Mouse (Mus musculus): ENCODE measurements around the gene Creb5. TPM values are rescaled to one million over a fixed set of nuclear protein-coding genes. Genes with fewer than 3 reads are reported as not detected.

The Creb5 gene
- polyA plus RNA-seq, 1 experiment from 2014 or later, result 14.7 TPM

- Histone ChIP-seq H3K4me1 (peaks cover 14% of the 10 kb centered on the region), H3K9me3 (no peaks in the 10 kb centered on the region), H3K36me3 (no peaks in the 10 kb centered on the region), H3K4me3 (no peak overlapping the region), H3K4me2 (replicated peaks) (no peak overlapping the region), H3K9ac (no peak overlapping the region), H3K27me3 (replicated peaks) (no peaks in the 10 kb centered on the region), H3K27ac (no peak overlapping the region)
- 88% methylated on average over 5 of the region's 5 CpGs for WGBS
- no peak for ATAC-seq (ENCODE audit: low FRiP score, low read depth)
These were observed 254.7 kb downstream of the Creb5 start for GRCm38 (mm10) chr6:53541798-53542197.

GRCm38 (mm10) chr6:53545483-53545900 is 258.4 kb downstream of the Creb5 start:
- H3K36me3 ChIP-seq, result no peaks in the 10 kb centered on the region
- no peak overlapping the region for H3K4me3 ChIP-seq
- peak; percentile 78; the same call in 1 of the 2 replicates for ATAC-seq (ENCODE audit: low FRiP score, low read depth)
- peaks cover 23% of the 10 kb centered on the region for H3K4me1 ChIP-seq
- 0 out of 2 replicates have a peak overlapping the region, but pooled peaks have one; percentile 7 for H3K27ac ChIP-seq
- H3K9ac ChIP-seq, result no peak overlapping the region
- H3K27me3 ChIP-seq (replicated peaks), result no peaks in the 10 kb centered on the region
- H3K4me2 ChIP-seq (replicated peaks), result no peak overlapping the region
- H3K9me3 ChIP-seq, result no peaks in the 10 kb centered on the region
- WGBS, result 14% methylated on average over 2 of the region's 2 CpGs

- no peaks in the 10 kb centered on the region for H3K36me3 ChIP-seq
- ATAC-seq (ENCODE audit: low FRiP score, low read depth), result peak; percentile 48; the same call in 1 of the 2 replicates
- no peaks in the 10 kb centered on the region for H3K27me3 ChIP-seq (replicated peaks)
- no peak overlapping the region for H3K4me2 ChIP-seq (replicated peaks)
- H3K4me3 ChIP-seq, result no peak overlapping the region
- no peak overlapping the region; the same call in 1 of the 2 replicates for H3K27ac ChIP-seq
- H3K9ac ChIP-seq, result no peak overlapping the region
- 22% methylated on average over 5 of the region's 5 CpGs for WGBS
- H3K4me1 ChIP-seq, result peaks cover 23% of the 10 kb centered on the region
- no peaks in the 10 kb centered on the region for H3K9me3 ChIP-seq
These were observed 258.9 kb downstream of the Creb5 start for GRCm38 (mm10) chr6:53545989-53546388.

- no peaks in the 10 kb centered on the region for H3K27me3 ChIP-seq (replicated peaks)
- no peak overlapping the region for H3K9ac ChIP-seq
- ATAC-seq (ENCODE audit: low FRiP score, low read depth), result no peak
- no peak overlapping the region for H3K27ac ChIP-seq
- WGBS, result 78% methylated on average over 6 of the region's 6 CpGs
- no peak overlapping the region for H3K4me3 ChIP-seq
- no peaks in the 10 kb centered on the region for H3K36me3 ChIP-seq
- no peaks in the 10 kb centered on the region for H3K9me3 ChIP-seq
- H3K4me2 ChIP-seq (replicated peaks), result no peak overlapping the region
- H3K4me1 ChIP-seq, result peaks cover 23% of the 10 kb centered on the region
These were observed 261.2 kb downstream of the Creb5 start for GRCm38 (mm10) chr6:53548236-53548635.

- Histone ChIP-seq H3K27ac (no peak overlapping the region), H3K9me3 (no peaks in the 10 kb centered on the region), H3K36me3 (no peaks in the 10 kb centered on the region), H3K27me3 (replicated peaks) (no peaks in the 10 kb centered on the region), H3K9ac (no peak overlapping the region), H3K4me3 (no peak overlapping the region), H3K4me1 (peaks cover 23% of the 10 kb centered on the region), H3K4me2 (replicated peaks) (no peak overlapping the region)
- ATAC-seq (ENCODE audit: low FRiP score, low read depth), result no peak
- WGBS, result 41% methylated on average over 6 of the region's 6 CpGs
These were observed 262.3 kb downstream of the Creb5 start for GRCm38 (mm10) chr6:53549409-53549808.

GRCm38 (mm10) chr6:53556050-53556449 is 269.0 kb downstream of the Creb5 start:
- Histone ChIP-seq H3K36me3 (no peaks in the 10 kb centered on the region), H3K9me3 (no peaks in the 10 kb centered on the region), H3K4me2 (replicated peaks) (no peak overlapping the region), H3K27me3 (replicated peaks) (no peaks in the 10 kb centered on the region), H3K4me1 (no peaks in the 10 kb centered on the region), H3K27ac (no peak overlapping the region), H3K4me3 (no peak overlapping the region), H3K9ac (no peak overlapping the region)
- no peak for ATAC-seq (ENCODE audit: low FRiP score, low read depth)
- 51% methylated on average over 6 of the region's 6 CpGs for WGBS

DNA sequence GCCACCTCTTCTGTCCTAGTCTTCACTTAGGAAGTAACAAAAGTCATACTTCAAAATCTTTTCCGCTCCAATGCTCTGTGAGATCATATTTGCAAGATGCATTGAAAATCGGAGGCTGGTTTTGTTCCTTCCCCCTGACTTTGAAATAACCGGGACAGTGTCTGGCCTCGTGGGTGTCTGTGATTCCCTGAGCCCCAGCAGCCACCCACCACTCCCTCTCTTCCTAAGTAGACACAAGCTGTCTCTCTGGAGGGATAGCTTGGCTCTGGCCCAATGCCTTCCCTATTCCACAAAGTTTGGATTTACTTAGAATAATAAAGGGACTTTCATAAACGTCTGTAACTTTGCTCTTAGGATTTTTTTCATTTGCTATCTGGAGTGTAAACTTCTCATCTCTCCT is 273.9 kb downstream of the Creb5 start:
- no peak overlapping the region for H3K27ac ChIP-seq
- no peaks in the 10 kb centered on the region for H3K27me3 ChIP-seq (replicated peaks)
- 81% methylated on average over 5 of the region's 5 CpGs for WGBS
- no peak overlapping the region for H3K4me2 ChIP-seq (replicated peaks)
- no peaks in the 10 kb centered on the region for H3K36me3 ChIP-seq
- H3K9ac ChIP-seq, result no peak overlapping the region
- no peaks in the 10 kb centered on the region for H3K4me1 ChIP-seq
- no peak for ATAC-seq (ENCODE audit: low FRiP score, low read depth)
- H3K4me3 ChIP-seq, result no peak overlapping the region
- H3K9me3 ChIP-seq, result no peaks in the 10 kb centered on the region

DNA sequence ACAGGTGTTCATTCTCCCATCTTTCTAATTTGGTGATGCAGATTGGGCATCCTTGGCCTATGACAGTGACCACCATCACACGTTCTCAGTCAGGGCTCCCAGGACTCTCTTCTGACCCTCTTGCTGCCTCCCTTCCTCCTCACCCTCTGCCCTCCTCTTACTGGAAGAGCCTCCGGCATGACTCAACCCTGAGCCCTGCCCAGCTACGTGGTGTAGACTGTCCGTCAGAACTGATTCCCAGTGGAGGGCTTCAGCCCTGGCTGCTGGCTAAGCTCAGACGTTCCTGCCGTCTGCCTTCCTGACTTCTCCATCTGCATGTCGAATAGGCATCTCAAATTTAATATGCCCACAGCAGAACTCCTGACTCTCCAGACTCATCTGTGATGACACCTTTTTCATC is 275.5 kb downstream of the Creb5 start:
- no peak overlapping the region for H3K27ac ChIP-seq
- H3K27me3 ChIP-seq (replicated peaks), result no peaks in the 10 kb centered on the region
- H3K9me3 ChIP-seq, result no peaks in the 10 kb centered on the region
- no peaks in the 10 kb centered on the region for H3K4me1 ChIP-seq
- no peak overlapping the region for H3K9ac ChIP-seq
- WGBS, result 78% methylated on average over 7 of the region's 7 CpGs
- H3K4me3 ChIP-seq, result no peak overlapping the region
- H3K4me2 ChIP-seq (replicated peaks), result no peak overlapping the region
- no peaks in the 10 kb centered on the region for H3K36me3 ChIP-seq
- no peak for ATAC-seq (ENCODE audit: low FRiP score, low read depth)

- Histone ChIP-seq H3K4me2 (replicated peaks) (no peak overlapping the region), H3K9ac (no peak overlapping the region), H3K4me1 (peaks cover under 1% of the 10 kb centered on the region; the same call in 1 of the 2 replicates), H3K4me3 (no peak overlapping the region), H3K27me3 (replicated peaks) (no peaks in the 10 kb centered on the region), H3K36me3 (no peaks in the 10 kb centered on the region), H3K9me3 (no peaks in the 10 kb centered on the region), H3K27ac (no peak overlapping the region)
- 72% methylated on average over 16 of the region's 16 CpGs for WGBS
- no peak for ATAC-seq (ENCODE audit: low FRiP score, low read depth)
These were observed 276.6 kb downstream of the Creb5 start for GRCm38 (mm10) chr6:53563546-53564185.

- Histone ChIP-seq H3K9ac (no peak overlapping the region), H3K4me2 (replicated peaks) (no peak overlapping the region), H3K27me3 (replicated peaks) (no peaks in the 10 kb centered on the region), H3K4me3 (no peak overlapping the region), H3K4me1 (peaks cover 26% of the 10 kb centered on the region), H3K36me3 (no peaks in the 10 kb centered on the region), H3K9me3 (no peaks in the 10 kb centered on the region), H3K27ac (no peak overlapping the region)
- ATAC-seq (ENCODE audit: low FRiP score, low read depth), result no peak
- 69% methylated on average over 3 of the region's 3 CpGs for WGBS
These were observed 282.4 kb downstream of the Creb5 start for GRCm38 (mm10) chr6:53569436-53569835.

DNA sequence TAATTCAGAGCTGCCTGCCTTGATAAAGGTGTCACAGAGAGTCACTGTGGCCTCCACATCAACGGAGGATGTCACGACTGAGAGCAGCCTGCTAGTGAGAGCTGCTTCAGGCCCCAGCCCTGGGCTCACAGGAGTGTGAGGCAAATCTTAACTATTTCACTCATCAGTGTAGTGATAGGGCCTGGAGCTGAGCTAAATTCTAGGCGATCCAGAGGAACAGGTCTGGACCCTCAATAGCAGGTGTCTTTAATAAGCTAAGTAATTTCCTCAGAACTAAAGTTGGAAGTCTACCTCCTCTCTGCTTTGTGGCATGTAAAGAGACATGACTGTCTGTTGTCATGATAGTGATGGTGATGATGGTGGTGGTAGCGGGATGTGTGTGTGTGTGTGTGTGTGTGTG is 283.8 kb downstream of the Creb5 start:
- H3K4me1 ChIP-seq, result peaks cover 26% of the 10 kb centered on the region

DNA sequence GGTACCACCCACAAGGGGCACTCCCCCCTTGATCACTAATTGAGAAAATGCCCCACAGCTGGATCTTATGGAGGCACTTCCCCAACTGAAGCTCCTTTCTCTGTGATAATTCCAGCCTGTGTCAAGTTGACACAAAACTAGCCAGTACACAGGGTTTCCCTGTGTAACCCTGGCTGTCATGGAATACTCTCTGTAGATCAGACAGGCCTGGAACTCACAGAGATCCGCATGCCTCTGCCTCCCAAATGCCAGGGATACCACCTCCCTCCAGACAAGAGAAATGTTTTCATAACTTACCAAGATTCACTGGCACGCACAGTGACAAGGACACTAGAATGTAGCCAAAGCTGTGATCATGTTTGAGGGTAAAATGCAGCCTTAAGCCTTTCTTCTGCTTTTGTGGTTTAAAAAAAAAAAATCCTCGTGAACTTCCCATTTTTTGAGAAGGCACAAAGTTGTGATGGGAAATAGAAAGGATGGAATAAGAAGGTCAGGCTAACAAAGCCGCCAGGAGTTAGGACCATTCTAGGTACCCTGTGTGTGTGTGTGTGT is 284.6 kb downstream of the Creb5 start:
- no peak for ATAC-seq (ENCODE audit: low FRiP score, low read depth)
- WGBS, result 93% methylated on average over 4 of the region's 4 CpGs
- peaks cover 26% of the 10 kb centered on the region for H3K4me1 ChIP-seq

More for the DNA sequence above, 283.8 kb downstream of the Creb5 start:
- Histone ChIP-seq H3K4me2 (replicated peaks) (no peak overlapping the region), H3K9me3 (no peaks in the 10 kb centered on the region), H3K27me3 (replicated peaks) (no peaks in the 10 kb centered on the region), H3K4me3 (no peak overlapping the region), H3K9ac (no peak overlapping the region), H3K36me3 (no peaks in the 10 kb centered on the region), H3K27ac (no peak overlapping the region)
- WGBS, result 89% methylated on average over 4 of the region's 4 CpGs
- ATAC-seq (ENCODE audit: low FRiP score, low read depth), result no peak

GRCm38 (mm10) chr6:53572456-53572855 is 285.4 kb downstream of the Creb5 start:
- Histone ChIP-seq H3K9me3 (no peaks in the 10 kb centered on the region), H3K9ac (no peak overlapping the region), H3K36me3 (no peaks in the 10 kb centered on the region), H3K4me2 (replicated peaks) (peak overlapping the region; percentile 56; the same call in 1 of the 2 replicates), H3K4me1 (peaks cover 31% of the 10 kb centered on the region), H3K4me3 (no peak overlapping the region), H3K27me3 (replicated peaks) (no peaks in the 10 kb centered on the region), H3K27ac (no peak overlapping the region)
- no peak for ATAC-seq (ENCODE audit: low FRiP score, low read depth)
- WGBS, result 70% methylated on average over 4 of the region's 4 CpGs

More for the DNA sequence above, 284.6 kb downstream of the Creb5 start:
- Histone ChIP-seq H3K36me3 (no peaks in the 10 kb centered on the region), H3K27ac (no peak overlapping the region), H3K4me3 (no peak overlapping the region), H3K9ac (no peak overlapping the region), H3K27me3 (replicated peaks) (no peaks in the 10 kb centered on the region), H3K4me2 (replicated peaks) (no peak overlapping the region), H3K9me3 (no peaks in the 10 kb centered on the region)

Data from neural tube, embryonic 12.5 days (tissue).